Mouse (Mus musculus): Measurements from ENCODE around the gene Dnajb13. TPM values are rescaled to one million over a fixed set of nuclear protein-coding genes. Genes with fewer than 3 reads are reported as not detected.
A peak's percentile ranks its signal among the peaks of the same experiment; 100 is the strongest.
"Not testable (repeated sequence)": the region's sequence is repeated elsewhere in the genome, so short reads cannot be mapped to it uniquely, and the experiment has no call there.

The Dnajb13 gene
- polyA plus RNA-seq, 1 experiment from 2014 or later, result 4.9 TPM

- 23% methylated on average over 11 of the region's 11 CpGs for WGBS
- Histone ChIP-seq H3K4me1 (peaks cover 37% of the 10 kb centered on the region), H3K36me3 (replicated peaks) (no peaks in the 10 kb centered on the region), H3K4me2 (peak overlapping the region; percentile 24), H3K9me3 (no peaks in the 10 kb centered on the region), H3K9ac (no peak overlapping the region), H3K4me3 (no peak overlapping the region), H3K27ac (peak overlapping the region; percentile 82), H3K27me3 (replicated peaks) (no peaks in the 10 kb centered on the region)
- ATAC-seq (replicated peaks), result peak; percentile 82
Measured at GRCm38 (mm10) chr7:100495581-100496251, 19.0 kb downstream of the Dnajb13 start.

- H3K27me3 ChIP-seq (replicated peaks), result no peaks in the 10 kb centered on the region
- no peak; the same call in 1 of the 2 replicates for ATAC-seq (replicated peaks)
- H3K36me3 ChIP-seq (replicated peaks), result no peaks in the 10 kb centered on the region
- peak overlapping the region; percentile 82 for H3K27ac ChIP-seq
- no peak overlapping the region for H3K9ac ChIP-seq
- H3K4me1 ChIP-seq, result peaks cover 37% of the 10 kb centered on the region
- no peak overlapping the region for H3K4me3 ChIP-seq
- peak overlapping the region; percentile 24 for H3K4me2 ChIP-seq
- H3K9me3 ChIP-seq, result no peaks in the 10 kb centered on the region
- 28% methylated on average over 8 of the region's 8 CpGs for WGBS
Measured at GRCm38 (mm10) chr7:100495042-100495441, 19.7 kb downstream of the Dnajb13 start.

GRCm38 (mm10) chr7:100494415-100494831, 20.3 kb downstream of the Dnajb13 start:
- Histone ChIP-seq H3K36me3 (replicated peaks) (no peaks in the 10 kb centered on the region), H3K4me1 (peaks cover 37% of the 10 kb centered on the region), H3K4me2 (peak overlapping the region; percentile 66; the same call in 1 of the 2 replicates), H3K9ac (no peak overlapping the region), H3K27ac (peak overlapping the region; percentile 82; the same call in 1 of the 2 replicates), H3K4me3 (no peak overlapping the region), H3K27me3 (replicated peaks) (no peaks in the 10 kb centered on the region), H3K9me3 (no peaks in the 10 kb centered on the region)
- ATAC-seq (replicated peaks), result no peak
- 94% methylated on average over 7 of the region's 7 CpGs for WGBS

GRCm38 (mm10) chr7:100493484-100494414, 21.0 kb downstream of the Dnajb13 start:
- ATAC-seq (replicated peaks), result no peak
- WGBS, result 38% methylated on average over 19 of the region's 19 CpGs
- no peak overlapping the region for H3K9ac ChIP-seq
- peak overlapping the region; percentile 66 for H3K4me2 ChIP-seq
- peaks cover 37% of the 10 kb centered on the region for H3K4me1 ChIP-seq
- no peaks in the 10 kb centered on the region for H3K27me3 ChIP-seq (replicated peaks)
- H3K36me3 ChIP-seq (replicated peaks), result no peaks in the 10 kb centered on the region
- H3K4me3 ChIP-seq, result peak overlapping the region; percentile 37
- H3K27ac ChIP-seq, result no peak overlapping the region
- H3K9me3 ChIP-seq, result no peaks in the 10 kb centered on the region

GRCm38 (mm10) chr7:100493117-100493483, 21.7 kb downstream of the Dnajb13 start, which contains the start of gene Ucp2:
TSS of gene Ucp2 (plus strand) at chr7:100493337.
- H3K27me3 ChIP-seq (replicated peaks), result no peaks in the 10 kb centered on the region
- H3K27ac ChIP-seq, result no peak within 1 kb of the TSS
- peaks cover 37% of the 10 kb centered on the region for H3K4me1 ChIP-seq
- H3K9me3 ChIP-seq, result no peaks in the 10 kb centered on the region
- H3K4me2 ChIP-seq, result peak within 1 kb of the TSS; percentile 66
- no peak for ATAC-seq (replicated peaks)
- H3K9ac ChIP-seq, result peak within 1 kb of the TSS; percentile 23; the same call in 1 of the 2 replicates
- no peaks in the 10 kb centered on the region for H3K36me3 ChIP-seq (replicated peaks)
- WGBS, result 2% methylated on average over 27 of the region's 27 CpGs
- peak within 1 kb of the TSS; percentile 37 for H3K4me3 ChIP-seq

- Histone ChIP-seq H3K4me2 (peak overlapping the region; percentile 66), H3K9me3 (no peaks in the 10 kb centered on the region), H3K36me3 (replicated peaks) (no peaks in the 10 kb centered on the region), H3K4me3 (peak overlapping the region; percentile 37), H3K9ac (peak overlapping the region; percentile 23; the same call in 1 of the 2 replicates), H3K4me1 (peaks cover 37% of the 10 kb centered on the region), H3K27ac (no peak overlapping the region), H3K27me3 (replicated peaks) (no peaks in the 10 kb centered on the region)
- 3% methylated on average over 35 of the region's 36 CpGs for WGBS
- ATAC-seq (replicated peaks), result no peak
Measured at GRCm38 (mm10) chr7:100492391-100493116, 22.2 kb downstream of the Dnajb13 start.

- H3K4me3 ChIP-seq, result no peak overlapping the region
- H3K4me2 ChIP-seq, result no peak overlapping the region
- ATAC-seq (replicated peaks), result peak; percentile 57
- H3K4me1 ChIP-seq, result peaks cover 11% of the 10 kb centered on the region
- no peak overlapping the region for H3K9ac ChIP-seq
- H3K36me3 ChIP-seq (replicated peaks), result no peaks in the 10 kb centered on the region
- no peaks in the 10 kb centered on the region for H3K27me3 ChIP-seq (replicated peaks)
- WGBS, result 22% methylated on average over 10 of the region's 10 CpGs
- peak overlapping the region; percentile 16; the same call in 1 of the 2 replicates for H3K27ac ChIP-seq
- H3K9me3 ChIP-seq, result no peaks in the 10 kb centered on the region
Measured at GRCm38 (mm10) chr7:100488474-100489048, 26.2 kb downstream of the Dnajb13 start.

GRCm38 (mm10) chr7:100487301-100487700, 27.5 kb downstream of the Dnajb13 start:
- Histone ChIP-seq H3K4me2 (no peak overlapping the region), H3K27me3 (replicated peaks) (no peaks in the 10 kb centered on the region), H3K4me3 (no peak overlapping the region), H3K36me3 (replicated peaks) (no peaks in the 10 kb centered on the region), H3K27ac (no peak overlapping the region), H3K9me3 (no peaks in the 10 kb centered on the region), H3K9ac (no peak overlapping the region), H3K4me1 (no peaks in the 10 kb centered on the region)
- ATAC-seq (replicated peaks), result no peak
- WGBS, result 79% methylated on average over 2 of the region's 2 CpGs

GRCm38 (mm10) chr7:100484493-100484892, 30.3 kb downstream of the Dnajb13 start:
- Histone ChIP-seq H3K36me3 (replicated peaks) (no peaks in the 10 kb centered on the region), H3K4me3 (no peak overlapping the region), H3K27me3 (replicated peaks) (no peaks in the 10 kb centered on the region), H3K27ac (no peak overlapping the region), H3K9me3 (no peaks in the 10 kb centered on the region), H3K9ac (no peak overlapping the region), H3K4me1 (no peaks in the 10 kb centered on the region), H3K4me2 (no peak overlapping the region)
- 88% methylated on average over 5 of the region's 5 CpGs for WGBS
- ATAC-seq (replicated peaks), result no peak

- not testable (repeated sequence) for H3K4me1 ChIP-seq; H3K27me3 ChIP-seq (replicated peaks); H3K36me3 ChIP-seq (replicated peaks); H3K9ac ChIP-seq; H3K4me2 ChIP-seq; ATAC-seq (replicated peaks); H3K4me3 ChIP-seq; H3K9me3 ChIP-seq; H3K27ac ChIP-seq
- WGBS, result 89% methylated on average over 2 of the region's 2 CpGs
Measured at GRCm38 (mm10) chr7:100482046-100482445, 32.7 kb downstream of the Dnajb13 start.

- Histone ChIP-seq H3K9ac (no peak overlapping the region), H3K9me3 (no peaks in the 10 kb centered on the region), H3K4me3 (no peak overlapping the region), H3K4me1 (no peaks in the 10 kb centered on the region), H3K36me3 (replicated peaks) (no peaks in the 10 kb centered on the region), H3K27me3 (replicated peaks) (no peaks in the 10 kb centered on the region), H3K4me2 (no peak overlapping the region), H3K27ac (no peak overlapping the region)
- ATAC-seq (replicated peaks), result no peak
- WGBS, result 83% methylated on average over 17 of the region's 17 CpGs
Measured at GRCm38 (mm10) chr7:100480175-100480574, 34.6 kb downstream of the Dnajb13 start.

GRCm38 (mm10) chr7:100479823-100480164, 35.0 kb downstream of the Dnajb13 start:
- no peak overlapping the region for H3K27ac ChIP-seq
- no peaks in the 10 kb centered on the region for H3K9me3 ChIP-seq
- no peak overlapping the region for H3K9ac ChIP-seq
- no peak overlapping the region for H3K4me2 ChIP-seq
- H3K4me3 ChIP-seq, result no peak overlapping the region
- no peaks in the 10 kb centered on the region for H3K4me1 ChIP-seq
- ATAC-seq (replicated peaks), result no peak; the same call in 1 of the 2 replicates
- H3K27me3 ChIP-seq (replicated peaks), result no peaks in the 10 kb centered on the region
- 70% methylated on average over 15 of the region's 15 CpGs for WGBS
- no peaks in the 10 kb centered on the region for H3K36me3 ChIP-seq (replicated peaks)
